Mouse (Mus musculus) ES-E14 (cell line): ENCODE results near the gene Irf1.

Experiments
- CHD2 ChIP-seq: IDR thresholded peaks from 2 replicates; pipeline ENCODE4 v1.6.1; 2014; ENCODE audit warnings: mild to moderate bottlenecking, low read depth, low read length, inconsistent platforms
- HCFC1 ChIP-seq: IDR thresholded peaks from 2 replicates; pipeline ENCODE4 v1.6.1; 2012; ENCODE audit warnings: low read length, inconsistent platforms, borderline replicate concordance; ENCODE audit not compliant: insufficient read depth
- MAFK ChIP-seq: IDR thresholded peaks from 2 replicates; pipeline ENCODE4 v1.6.1; 2014; ENCODE audit warnings: mild to moderate bottlenecking, low read depth, low read length, inconsistent platforms; ENCODE audit not compliant: insufficient read depth
- ZC3H11A ChIP-seq: IDR thresholded peaks from 2 replicates; pipeline ENCODE4 v1.6.1; 2012; ENCODE audit warnings: low read depth, mild to moderate bottlenecking, inconsistent platforms, low read length, borderline replicate concordance
- ZNF384 ChIP-seq: IDR thresholded peaks from 2 replicates; pipeline ENCODE4 v1.6.1; 2012; ENCODE audit warnings: low read depth, low read length, inconsistent platforms

- TF ChIP-seq MAFK (no peak), ZNF384 (no peak), ZC3H11A (no peak), HCFC1 (no peak), CHD2 (no peak)
Measured at GRCm38 (mm10) chr11:53769760-53770124, at the start of gene Irf1.
